Mouse (Mus musculus) C2C12 (cell line): ENCODE results near the gene Lgi1. TPM values are rescaled to one million over a fixed set of nuclear protein-coding genes. Genes with fewer than 3 reads are reported as not detected.

Experiments
- H3K27me3 ChIP-seq: one replicate; pipeline ENCODE4 v1.6.1; 2011; ENCODE audit not compliant: control insufficient read depth, insufficient read depth, insufficient read length
- H3K36me3 ChIP-seq: one replicate; pipeline ENCODE4 v1.6.1; 2011; ENCODE audit not compliant: control insufficient read depth, insufficient read depth
- H3K4me3 ChIP-seq: one replicate; pipeline ENCODE4 v1.5.1; 2011; ENCODE audit warnings: mild to moderate bottlenecking, control low read depth; ENCODE audit not compliant: poor library complexity, insufficient read depth, severe bottlenecking
- H3K79me2 ChIP-seq: one replicate; pipeline ENCODE4 v1.6.1; 2011; ENCODE audit not compliant: control insufficient read depth, insufficient read depth
- H3K79me3 ChIP-seq: one replicate; pipeline ENCODE4 v1.6.1; 2011; ENCODE audit warnings: low read depth, control low read depth
- H3ac ChIP-seq: one replicate; pipeline ENCODE3; 2011; ENCODE audit warnings: low read depth; ENCODE audit not compliant: control insufficient read depth, insufficient read length
- CEBPB ChIP-seq: IDR thresholded peaks from one replicate; pipeline ENCODE4 v1.6.1; 2011; ENCODE audit warnings: low read depth, mild to moderate bottlenecking, control low read depth, moderate library complexity
- CTCF ChIP-seq: IDR thresholded peaks from one replicate; pipeline ENCODE4 v1.5.1; 2011; ENCODE audit not compliant: control insufficient read depth, insufficient read depth, insufficient read length
- FOSL1 ChIP-seq: IDR thresholded peaks from one replicate; pipeline ENCODE4 v1.8.0; 2011; ENCODE audit warnings: mild to moderate bottlenecking, low read length; ENCODE audit not compliant: poor library complexity, insufficient read depth, severe bottlenecking
- MAX ChIP-seq: IDR thresholded peaks from one replicate; pipeline ENCODE4 v1.6.1; 2011; ENCODE audit warnings: mild to moderate bottlenecking, control low read depth
- MYOD1 ChIP-seq: IDR thresholded peaks from one replicate; pipeline ENCODE4 v1.6.1; 2011; ENCODE audit warnings: low read depth; ENCODE audit not compliant: control insufficient read depth, insufficient read length
- MYOG ChIP-seq: IDR thresholded peaks from one replicate; pipeline ENCODE4 v1.6.1; 2011; ENCODE audit not compliant: control insufficient read depth, insufficient read length; ENCODE audit errors: extremely low read depth
- USF1 ChIP-seq: IDR thresholded peaks from one replicate; pipeline ENCODE4 v1.6.1; 2011; ENCODE audit warnings: low read depth, mild to moderate bottlenecking, control low read depth, moderate library complexity
- polyA plus RNA-seq: library from polyadenylated mRNA; unstranded; fragments of >200 nt; fragmentation: generic; extraction: Trizol; gene quantifications from one replicate; pipeline ENCODE4 v1.2.1, GENCODE M21; 2012; ENCODE audit warnings: missing spikeins

Lgi1 gene
- polyA plus RNA-seq, 1 experiment: not detected

DNA sequence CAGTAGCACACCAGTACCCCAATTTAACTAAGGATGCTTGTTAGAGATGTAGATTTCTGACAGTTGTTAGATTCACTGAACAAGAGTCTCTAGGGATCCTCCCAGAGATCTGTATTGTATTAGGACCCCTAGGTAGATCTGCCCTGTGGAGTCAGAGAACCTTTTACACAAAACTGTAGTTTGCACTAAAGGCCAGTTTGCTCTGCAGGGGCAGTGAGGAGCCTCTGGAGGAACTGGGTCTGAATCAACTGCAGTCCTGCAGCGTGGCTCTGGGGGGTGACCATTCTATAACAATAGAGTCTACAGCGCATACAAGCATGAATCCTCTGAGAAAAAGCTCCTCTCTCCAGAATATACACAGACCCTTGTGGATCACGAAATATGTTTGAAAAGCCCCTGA, 68.5 kb downstream of the Lgi1 start:
- H3K4me3 ChIP-seq: no peak overlapping the region
- H3ac ChIP-seq: no peak overlapping the region
- H3K27me3 ChIP-seq: no peaks in the 10 kb centered on the region
- H3K79me2 ChIP-seq: no peaks in the 10 kb centered on the region
- H3K79me3 ChIP-seq: no peaks in the 10 kb centered on the region
- H3K36me3 ChIP-seq: no peaks in the 10 kb centered on the region
- TF ChIP-seq CTCF (no peak), MYOD1 (no peak), FOSL1 (no peak), CEBPB (no peak), MYOG (no peak), MAX (no peak), USF1 (no peak)

DNA sequence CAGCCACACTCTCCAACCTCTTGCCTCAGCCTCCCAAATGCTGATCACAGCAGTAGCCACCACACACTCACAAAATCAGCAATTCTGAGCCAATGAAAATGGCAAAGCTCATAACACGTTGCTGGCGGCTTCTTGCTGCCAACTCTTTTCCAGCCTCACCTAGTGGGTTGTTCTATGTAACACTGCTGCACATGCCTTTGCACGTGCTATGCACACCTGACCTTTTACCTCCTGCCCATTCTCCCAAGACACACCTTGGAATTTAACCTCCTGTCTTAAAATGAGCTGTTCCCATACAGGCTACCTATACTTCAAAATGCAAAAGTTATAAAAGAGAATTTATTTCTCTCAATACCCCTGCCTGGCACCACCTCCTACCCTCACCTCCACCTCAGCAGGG, 72.2 kb downstream of the Lgi1 start:
- Histone ChIP-seq H3K79me2 (no peaks in the 10 kb centered on the region), H3K36me3 (no peaks in the 10 kb centered on the region), H3K79me3 (no peaks in the 10 kb centered on the region), H3ac (no peak overlapping the region), H3K4me3 (no peak overlapping the region), H3K27me3 (no peaks in the 10 kb centered on the region)
- no peak for TF ChIP-seq CTCF
- TF ChIP-seq USF1: no peak
- no peak for TF ChIP-seq MAX
- TF ChIP-seq MYOD1: no peak
- TF ChIP-seq MYOG: no peak
- no peak for TF ChIP-seq CEBPB
- TF ChIP-seq FOSL1: no peak

DNA sequence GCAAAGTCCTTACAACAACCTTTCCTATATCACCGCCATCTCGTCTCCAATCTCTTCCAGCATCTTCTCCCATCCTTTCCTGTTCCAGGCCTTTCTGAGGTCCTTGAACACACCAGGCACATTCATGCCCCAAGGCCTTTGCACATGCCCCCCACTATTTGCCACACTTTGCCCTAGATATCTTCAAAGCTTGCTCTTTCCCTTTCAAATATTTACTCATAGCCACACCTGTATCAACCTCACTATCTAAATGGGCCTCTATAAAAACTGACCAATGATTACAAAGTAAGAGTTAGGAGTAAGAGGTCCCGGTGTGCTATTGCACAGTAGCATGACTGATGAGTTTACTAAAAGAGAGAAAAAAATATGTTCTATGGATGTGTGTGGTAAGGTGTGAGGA, 73.0 kb downstream of the Lgi1 start:
- no peaks in the 10 kb centered on the region for H3K79me3 ChIP-seq
- H3K79me2 ChIP-seq: no peaks in the 10 kb centered on the region
- TF ChIP-seq MAX (no peak), CEBPB (no peak), FOSL1 (no peak)
- H3K4me3 ChIP-seq: no peak overlapping the region
- no peak overlapping the region for H3ac ChIP-seq
- no peaks in the 10 kb centered on the region for H3K27me3 ChIP-seq
- H3K36me3 ChIP-seq: no peaks in the 10 kb centered on the region

DNA sequence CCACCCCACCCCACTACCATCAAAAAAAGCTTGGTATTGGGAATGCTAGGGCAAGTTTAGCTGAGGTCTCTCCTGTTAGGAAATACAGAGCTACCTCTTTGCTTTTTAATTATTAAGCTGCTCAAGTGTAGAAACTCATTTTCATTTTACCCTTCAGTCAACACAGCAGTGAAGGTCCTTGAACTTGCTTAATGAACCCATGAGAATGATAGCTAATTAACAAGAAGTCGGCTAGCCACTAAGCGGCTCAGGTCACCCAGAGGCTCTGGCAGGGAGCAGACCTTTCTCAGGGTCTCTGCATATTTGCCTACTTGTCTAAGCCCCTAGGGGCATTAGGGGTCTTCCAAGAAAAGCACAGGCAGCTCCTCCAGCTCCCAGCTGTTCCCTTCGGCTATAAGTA, 75.4 kb downstream of the Lgi1 start:
- H3K27me3 ChIP-seq: no peaks in the 10 kb centered on the region
- H3K36me3 ChIP-seq: no peaks in the 10 kb centered on the region
- H3K79me3 ChIP-seq: no peaks in the 10 kb centered on the region
- no peaks in the 10 kb centered on the region for H3K79me2 ChIP-seq
- TF ChIP-seq CEBPB (no peak), FOSL1 (no peak)
- H3ac ChIP-seq: no peak overlapping the region
- H3K4me3 ChIP-seq: no peak overlapping the region

DNA sequence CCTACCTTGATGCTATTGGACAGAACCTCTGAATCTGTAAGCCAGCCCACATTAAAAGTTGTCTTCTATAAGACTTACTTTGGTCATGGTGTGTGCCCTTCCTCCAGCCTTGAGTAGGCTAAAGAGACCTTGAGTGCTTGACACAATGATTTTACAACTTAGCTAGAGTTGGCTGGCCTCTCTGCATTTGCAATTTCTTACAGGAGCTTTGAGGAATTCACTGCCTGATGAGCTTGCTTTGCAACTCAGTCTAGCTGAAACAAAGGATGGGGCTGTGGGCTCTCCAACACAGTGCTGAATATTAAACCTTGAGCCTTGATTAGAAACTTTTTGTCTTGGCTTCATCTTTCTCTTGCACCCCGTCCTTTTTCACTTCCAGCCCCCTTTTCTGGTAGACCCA, 78.9 kb downstream of the Lgi1 start:
- no peaks in the 10 kb centered on the region for H3K27me3 ChIP-seq
- TF ChIP-seq FOSL1 (no peak), USF1 (no peak), MYOG (no peak), MYOD1 (no peak), CTCF (no peak), MAX (no peak), CEBPB (no peak)
- no peaks in the 10 kb centered on the region for H3K79me2 ChIP-seq
- no peaks in the 10 kb centered on the region for H3K79me3 ChIP-seq
- no peak overlapping the region for H3K4me3 ChIP-seq
- H3K36me3 ChIP-seq: no peaks in the 10 kb centered on the region
- H3ac ChIP-seq: no peak overlapping the region

DNA sequence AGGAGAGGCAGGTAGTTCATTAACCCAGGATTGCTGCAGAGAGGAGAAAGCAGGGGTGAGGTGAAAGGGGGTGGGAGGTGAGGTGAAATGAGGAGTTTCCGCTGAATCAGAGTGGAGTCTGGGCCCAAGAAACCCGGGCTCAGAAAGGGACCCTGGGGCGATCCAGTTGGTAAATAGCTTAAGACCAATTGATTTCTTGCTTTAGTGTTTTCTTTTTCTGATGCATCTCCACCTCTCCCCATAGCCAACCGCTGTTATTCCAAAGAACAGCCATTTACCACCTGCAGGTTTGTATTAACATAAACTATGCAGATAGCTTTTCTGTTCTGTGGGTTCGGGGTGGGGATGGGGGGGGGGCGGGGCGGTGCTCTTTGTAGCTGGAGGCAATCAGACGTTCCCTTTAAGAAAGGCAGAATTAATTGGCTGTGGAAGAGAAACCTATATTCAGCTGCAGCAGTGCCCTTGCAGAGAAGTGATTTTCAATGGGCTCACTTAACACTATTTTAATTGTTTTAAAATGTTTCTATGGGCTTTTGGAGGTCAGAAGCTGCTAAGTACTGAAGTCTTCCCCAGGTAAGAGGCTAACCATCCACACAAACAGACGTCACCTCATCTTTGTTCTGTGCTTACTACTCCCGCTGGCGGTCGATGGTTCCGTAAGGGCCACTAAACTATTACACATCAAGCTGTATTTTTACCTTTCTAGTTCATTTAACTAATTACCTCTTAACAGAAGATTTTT, 84.1 kb downstream of the Lgi1 start:
- no peaks in the 10 kb centered on the region for H3K36me3 ChIP-seq
- H3K79me3 ChIP-seq: no peaks in the 10 kb centered on the region
- H3K27me3 ChIP-seq: no peaks in the 10 kb centered on the region
- TF ChIP-seq FOSL1: no peak
- no peak overlapping the region for H3ac ChIP-seq
- no peak overlapping the region for H3K4me3 ChIP-seq
- H3K79me2 ChIP-seq: no peaks in the 10 kb centered on the region

DNA sequence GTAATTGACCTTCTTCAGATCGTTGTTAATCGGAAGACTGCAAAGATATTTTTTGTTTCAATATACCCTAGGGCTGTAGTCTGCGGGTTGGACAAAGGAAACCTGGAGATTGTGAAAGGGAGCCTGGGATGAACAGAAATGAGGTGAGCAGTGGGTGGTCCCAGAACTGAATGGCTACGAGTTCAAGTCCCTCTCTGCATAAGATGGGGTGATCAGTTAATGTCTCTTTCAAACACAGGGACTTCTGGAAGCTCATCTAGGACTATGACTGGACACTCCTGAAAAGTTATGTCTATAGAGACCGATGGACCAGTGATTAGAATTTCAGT, 84.6 kb downstream of the Lgi1 start:
- no peaks in the 10 kb centered on the region for H3K36me3 ChIP-seq
- no peaks in the 10 kb centered on the region for H3K79me2 ChIP-seq
- no peak overlapping the region for H3ac ChIP-seq
- no peaks in the 10 kb centered on the region for H3K79me3 ChIP-seq
- no peak for TF ChIP-seq CEBPB
- no peak for TF ChIP-seq MAX
- no peak for TF ChIP-seq MYOD1
- TF ChIP-seq USF1: no peak
- TF ChIP-seq CTCF: no peak
- no peak for TF ChIP-seq FOSL1
- TF ChIP-seq MYOG: no peak
- H3K4me3 ChIP-seq: no peak overlapping the region
- H3K27me3 ChIP-seq: no peaks in the 10 kb centered on the region
